Mouse (Mus musculus) liver, postnatal 0 days (tissue): ENCODE data around the gene Nppc. TPM values are rescaled to one million over a fixed set of nuclear protein-coding genes. Genes with fewer than 3 reads are reported as not detected.

Experiments used
- ATAC-seq: fragments of 200-750 bp; cut with Nextera tagmentation; 2 replicates; pipeline ENCODE4 v1.8.0; 2017; ENCODE audit warnings: mild to moderate bottlenecking, moderate library complexity
- DNase-seq: peaks from one replicate; pipeline ENCODE4 v3.0.0-alpha.2; 2016
- H3K27ac ChIP-seq: fragments of 300-500 bp; sonication (generic); 2 replicates; pipeline ENCODE4 v1.5.1; 2014; ENCODE audit warnings: antibody characterized with exemption, moderate library complexity, mild to moderate bottlenecking, low read depth
- H3K27me3 ChIP-seq: fragments of 300-500 bp; sonication (generic); 2 replicates; pipeline ENCODE4 v1.6.1; 2014; ENCODE audit warnings: low read length, control low read depth, mixed read lengths; ENCODE audit not compliant: insufficient read depth
- H3K36me3 ChIP-seq: fragments of 300-500 bp; sonication (generic); replicated peaks from 2 replicates; pipeline ENCODE4 v1.6.1; 2014; ENCODE audit warnings: mild to moderate bottlenecking, control low read depth, low read length, moderate library complexity, mixed read lengths; ENCODE audit not compliant: insufficient read depth
- H3K4me1 ChIP-seq: fragments of 300-500 bp; sonication (generic); 2 replicates; pipeline ENCODE4 v1.6.1; 2014; ENCODE audit warnings: antibody characterized with exemption, mild to moderate bottlenecking, control low read depth; ENCODE audit not compliant: insufficient read depth
- H3K4me2 ChIP-seq: fragments of 300-500 bp; sonication (generic); 2 replicates; pipeline ENCODE4 v1.6.1; 2014; ENCODE audit warnings: low read depth, mild to moderate bottlenecking, low read length, moderate library complexity, mixed read lengths
- H3K4me3 ChIP-seq: fragments of 300-500 bp; sonication (generic); 2 replicates; pipeline ENCODE4 v1.5.1; 2014; ENCODE audit warnings: low read depth, low read length
- H3K9ac ChIP-seq: fragments of 300-500 bp; sonication (generic); replicated peaks from 2 replicates; pipeline ENCODE4 v1.6.1; 2014; ENCODE audit warnings: mild to moderate bottlenecking, moderate library complexity
- H3K9me3 ChIP-seq: fragments of 300-500 bp; sonication (generic); 2 replicates; pipeline ENCODE4 v1.6.1; 2016; ENCODE audit warnings: mild to moderate bottlenecking, control low read depth, low read length, mixed read lengths
- CTCF ChIP-seq: sonication (generic); IDR thresholded peaks from 2 replicates; pipeline ENCODE4 v1.5.1; 2016; ENCODE audit warnings: antibody characterized with exemption, low read depth
- EP300 ChIP-seq: IDR thresholded peaks from 2 replicates; pipeline ENCODE4 v1.6.1; 2016; ENCODE audit warnings: antibody characterized with exemption, low read depth, mild to moderate bottlenecking
- WGBS: fragments of 180-500 bp; shearing (Covaris S2); extraction: QIAGEN DNeasy Blood & Tissue Kit; methylation state at CpG from one replicate; pipeline ENCODE4 v1.1.7; 2014; ENCODE audit not compliant: insufficient replicate concordance; 5-methylcytosine and 5-hydroxymethylcytosine counted together
- polyA plus RNA-seq: library from polyadenylated mRNA; unstranded; fragments of >200 nt; fragmentation: Nextera tagmentation; extraction: Ambion mirVana; gene quantifications from 2 replicates; pipeline ENCODE4 v1.2.1, GENCODE M21; 2015

Nppc gene
- polyA plus RNA-seq, 1 experiment from 2014 or later, result not detected

DNA sequence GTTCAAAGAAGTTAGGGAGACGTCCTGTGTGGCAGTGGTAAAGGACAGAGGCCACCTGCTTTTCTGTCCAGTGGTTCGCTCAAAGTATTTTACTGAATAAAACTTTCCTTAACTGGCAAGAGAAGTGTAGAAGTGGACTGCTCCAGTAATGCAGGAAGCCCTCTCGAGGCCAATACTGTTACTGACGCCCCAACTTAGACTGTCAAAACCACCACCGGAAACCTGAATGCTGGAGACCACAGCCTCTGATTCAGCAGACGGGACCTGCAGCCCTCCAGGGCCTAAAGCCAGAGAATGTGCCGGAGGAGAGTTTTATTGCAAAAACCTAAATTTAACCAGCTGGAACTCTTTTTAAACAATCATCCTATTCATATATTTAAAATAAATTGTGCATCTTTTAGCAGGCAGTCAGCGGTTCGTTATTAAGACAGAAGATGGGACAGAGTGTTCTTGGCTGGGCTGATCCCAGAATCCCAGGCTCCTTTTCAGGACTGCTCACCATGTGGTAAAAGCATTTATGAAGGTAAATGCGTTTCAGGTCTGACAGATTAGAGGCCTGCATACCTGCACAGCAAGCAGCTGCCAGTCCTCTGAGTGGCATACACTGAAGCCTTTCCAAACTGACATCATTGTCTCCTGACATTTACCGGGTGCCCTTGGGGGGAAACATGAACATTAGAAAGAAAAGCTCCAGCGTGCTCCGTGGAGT lies 27.1 kb downstream of the Nppc start:
- WGBS, result 57% methylated on average over 13 of the region's 13 CpGs
- H3K4me2 ChIP-seq, result no peak overlapping the region
- no peak overlapping the region for H3K9ac ChIP-seq
- no peak overlapping the region for H3K4me3 ChIP-seq
- no peaks in the 10 kb centered on the region for H3K36me3 ChIP-seq
- ATAC-seq (no peak), DNase-seq (no peak)
- H3K4me1 ChIP-seq, result no peaks in the 10 kb centered on the region
- H3K9me3 ChIP-seq, result no peaks in the 10 kb centered on the region
- H3K27ac ChIP-seq, result no peak overlapping the region
- no peaks in the 10 kb centered on the region for H3K27me3 ChIP-seq
- TF ChIP-seq CTCF (peak; percentile 18; the same call in 1 of the 2 replicates), EP300 (no peak)

DNA sequence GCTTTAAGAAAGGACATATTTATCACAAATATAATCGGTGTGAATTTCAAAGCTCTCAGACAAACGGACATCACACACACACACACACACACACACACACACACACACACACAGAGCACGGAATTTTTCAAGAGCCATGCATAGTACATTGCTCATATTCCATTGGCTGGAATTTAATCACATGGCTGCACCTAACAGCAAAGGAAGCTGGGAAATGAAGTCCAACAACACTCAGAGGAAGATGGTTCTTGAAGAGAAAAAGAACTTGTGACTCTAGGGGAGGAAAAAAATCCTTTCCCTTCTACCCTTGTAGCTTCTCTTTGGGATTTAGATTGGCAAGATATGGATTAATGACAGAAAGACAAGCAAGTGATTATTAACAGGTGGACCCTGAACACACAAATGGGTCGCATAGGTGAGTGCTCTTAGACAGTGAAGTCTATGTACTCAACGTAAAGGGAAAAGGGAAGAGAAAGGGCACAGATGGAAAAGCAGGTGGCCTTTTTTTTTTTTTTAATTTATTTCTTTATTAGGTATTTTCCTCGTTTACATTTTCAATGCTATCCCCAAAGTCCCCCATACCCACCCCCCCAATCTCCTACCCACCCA lies 35.5 kb downstream of the Nppc start:
- H3K4me2 ChIP-seq, result no peak overlapping the region
- no peaks in the 10 kb centered on the region for H3K36me3 ChIP-seq
- peaks cover 8% of the 10 kb centered on the region for H3K4me1 ChIP-seq
- WGBS, result 57% methylated on average over 6 of the region's 6 CpGs
- DNase-seq (no peak), ATAC-seq (peak; percentile 62)
- no peak overlapping the region for H3K4me3 ChIP-seq
- no peaks in the 10 kb centered on the region for H3K9me3 ChIP-seq
- H3K27me3 ChIP-seq, result no peaks in the 10 kb centered on the region
- TF ChIP-seq EP300 (no peak), CTCF (no peak)
- no peak overlapping the region for H3K27ac ChIP-seq
- no peak overlapping the region for H3K9ac ChIP-seq

DNA sequence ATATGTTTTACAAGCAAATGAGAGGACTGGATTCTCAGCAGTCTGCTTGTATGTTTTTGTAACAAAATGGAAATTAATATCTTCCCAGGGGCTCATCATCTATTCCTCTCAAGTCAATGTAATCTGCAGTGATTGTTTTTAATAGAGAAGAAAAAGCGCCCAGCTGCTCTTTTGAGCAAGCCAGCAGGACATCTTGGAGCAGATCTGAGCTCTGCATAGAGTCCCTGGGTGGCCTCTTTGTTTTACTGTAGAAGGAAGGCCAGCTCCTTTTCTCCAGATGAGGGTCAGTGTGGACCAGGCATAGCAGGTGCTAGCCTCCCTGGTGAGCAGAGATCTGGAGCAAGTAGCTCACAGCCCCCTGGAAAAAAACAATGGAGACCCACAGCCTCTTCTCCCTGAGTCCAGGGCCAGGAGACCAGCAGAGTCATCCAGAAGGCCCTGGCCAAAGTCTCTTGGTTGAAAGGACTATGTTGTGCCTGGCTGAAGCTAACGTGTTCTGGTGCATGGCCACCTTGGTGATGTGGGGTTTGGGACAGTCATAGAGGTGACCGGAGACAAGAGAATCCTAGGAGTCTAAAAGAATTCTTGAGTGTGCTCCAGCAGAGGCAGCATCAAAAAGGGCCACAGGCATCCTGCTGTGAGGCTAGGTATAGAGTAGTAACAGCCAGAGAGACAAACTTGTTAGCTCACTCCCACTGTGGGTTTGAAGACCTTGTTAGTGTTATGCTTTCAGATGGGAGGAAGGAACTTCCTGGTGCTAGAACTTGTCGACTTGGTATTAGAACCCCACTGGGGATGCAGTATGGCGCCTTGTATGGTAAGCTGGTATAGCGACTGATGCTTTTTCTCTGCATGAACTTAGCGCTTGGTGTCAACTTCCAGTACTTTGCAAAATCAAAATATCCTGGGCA lies 36.3 kb downstream of the Nppc start:
- H3K27ac ChIP-seq, result peak overlapping the region; percentile 88
- no peak for ATAC-seq

DNA sequence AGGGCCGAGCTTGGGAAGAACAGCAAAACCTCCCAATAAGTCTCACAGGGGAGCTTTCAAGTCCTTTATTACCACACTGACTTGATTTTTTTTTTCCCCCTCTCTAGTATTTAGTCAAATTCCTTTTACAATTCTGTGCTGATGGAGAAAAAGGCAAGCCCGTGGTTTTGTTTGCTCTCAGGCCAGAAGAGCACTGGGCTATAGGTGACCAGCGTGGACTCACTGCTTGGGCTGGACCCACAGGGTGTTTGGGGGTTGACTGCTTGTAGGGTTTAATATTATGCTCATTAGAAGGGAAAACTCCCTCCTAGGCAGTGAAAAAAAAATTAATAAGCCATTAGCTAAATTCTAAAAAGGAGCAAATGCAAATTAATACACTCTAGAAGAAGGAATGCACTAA lies 36.9 kb downstream of the Nppc start:
- peak; percentile 93 for ATAC-seq
- WGBS, result 48% methylated on average over 3 of the region's 3 CpGs
- H3K4me2 ChIP-seq, result 0 out of 2 replicates have a peak overlapping the region, but pooled peaks have one; percentile 22

More for the DNA sequence above, 36.3 kb downstream of the Nppc start:
- WGBS, result 73% methylated on average over 7 of the region's 7 CpGs
- no peak overlapping the region for H3K9ac ChIP-seq
- H3K36me3 ChIP-seq, result no peaks in the 10 kb centered on the region
- no peak overlapping the region for H3K4me2 ChIP-seq
- DNase-seq, result no peak
- H3K9me3 ChIP-seq, result no peaks in the 10 kb centered on the region
- no peak overlapping the region for H3K4me3 ChIP-seq
- TF ChIP-seq CTCF (no peak), EP300 (no peak)
- H3K27me3 ChIP-seq, result no peaks in the 10 kb centered on the region
- H3K4me1 ChIP-seq, result peaks cover 11% of the 10 kb centered on the region

GRCm38 (mm10) chr1:86632732-86633380 lies 37.5 kb downstream of the Nppc start:
- H3K4me2 ChIP-seq, result 0 out of 2 replicates have a peak overlapping the region, but pooled peaks have one; percentile 22
- H3K36me3 ChIP-seq, result no peaks in the 10 kb centered on the region
- H3K27ac ChIP-seq, result peak overlapping the region; percentile 88
- peak; percentile 54 for ATAC-seq
- 54% methylated on average over 6 of the region's 6 CpGs for WGBS
- TF ChIP-seq CTCF, result no peak
- no peak for TF ChIP-seq EP300
- no peak overlapping the region for H3K4me3 ChIP-seq
- no peak for DNase-seq
- peaks cover 11% of the 10 kb centered on the region for H3K4me1 ChIP-seq
- no peaks in the 10 kb centered on the region for H3K9me3 ChIP-seq
- no peak overlapping the region for H3K9ac ChIP-seq
- H3K27me3 ChIP-seq, result no peaks in the 10 kb centered on the region

More for the DNA sequence above, 36.9 kb downstream of the Nppc start:
- peaks cover 11% of the 10 kb centered on the region for H3K4me1 ChIP-seq
- no peaks in the 10 kb centered on the region for H3K9me3 ChIP-seq
- H3K27ac ChIP-seq, result peak overlapping the region; percentile 88
- no peak overlapping the region for H3K9ac ChIP-seq
- H3K27me3 ChIP-seq, result no peaks in the 10 kb centered on the region
- DNase-seq, result peak; percentile 38
- no peak overlapping the region for H3K4me3 ChIP-seq
- TF ChIP-seq EP300 (no peak), CTCF (no peak)
- no peaks in the 10 kb centered on the region for H3K36me3 ChIP-seq
